Mouse (Mus musculus): ENCODE data around the gene Ncor2. TPM values are rescaled to one million over a fixed set of nuclear protein-coding genes. Genes with fewer than 3 reads are reported as not detected.

The Ncor2 gene
- polyA plus RNA-seq, 2 experiments: 3.5 to 4.4 TPM

DNA sequence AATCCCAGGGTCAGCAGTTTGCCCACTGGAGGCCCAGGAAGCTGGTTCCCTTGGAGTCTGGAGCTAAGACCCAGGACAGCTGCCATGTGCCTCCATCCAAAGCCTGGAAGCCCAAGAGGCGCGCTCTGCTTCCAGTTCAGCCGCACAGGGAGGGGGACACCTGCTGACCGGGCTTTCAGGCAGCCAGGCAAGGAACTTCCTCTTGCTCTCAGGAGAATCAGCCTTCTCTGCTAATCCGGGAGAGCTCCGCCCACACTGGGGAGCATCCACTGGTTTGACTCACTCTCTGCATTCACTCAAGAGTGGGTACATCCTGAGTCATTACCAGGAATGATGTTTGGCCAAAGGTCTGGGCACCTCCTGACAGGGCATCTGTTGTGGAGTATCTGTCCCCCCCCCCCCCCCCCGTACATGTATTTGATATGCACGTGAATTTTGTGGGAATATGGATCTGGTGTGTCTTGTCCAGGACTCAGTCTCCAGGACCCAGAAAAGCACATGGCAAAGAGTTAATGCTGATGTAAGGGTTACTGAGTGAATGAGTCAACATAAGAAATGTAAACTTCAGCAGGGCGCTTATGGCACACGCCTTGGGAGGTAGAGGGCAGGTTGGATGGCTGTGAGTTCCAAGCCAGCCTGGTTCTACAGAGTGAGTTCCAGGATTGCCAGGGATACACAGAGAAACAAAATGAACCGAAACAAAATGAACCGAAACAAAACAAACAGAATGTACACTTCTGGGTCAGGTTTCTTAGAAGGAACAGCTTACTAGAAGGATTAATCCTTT, 10.0 kb upstream of the Ncor2 start:
- no peaks in the 10 kb centered on the region for H3K36me3 ChIP-seq (replicated peaks; ENCODE audit: control insufficient read depth, insufficient read depth, low read depth)
- 26% methylated on average over 12 of the region's 12 CpGs for WGBS (ENCODE audit: insufficient replicate concordance)
- TF ChIP-seq CTCF (IDR thresholded peaks at IDR 0.05; ENCODE audit: low read depth): no peak
- no peak for TF ChIP-seq EP300 (IDR thresholded peaks at IDR 0.05; ENCODE audit: low read depth)
- no peak overlapping the region for H3K9ac ChIP-seq (replicated peaks)
- ATAC-seq (ENCODE audit: insufficient read depth) (no peak), DNase-seq (ENCODE audit: low read depth in 3 of 3, low spot score in 3 of 3) (no peak)
- H3K27me3 ChIP-seq (ENCODE audit: control insufficient read depth, insufficient read depth, low read length): no peaks in the 10 kb centered on the region; the same call in 1 of the 2 replicates
- H3K9me3 ChIP-seq (ENCODE audit: control insufficient read depth, low read length): no peaks in the 10 kb centered on the region
- H3K27ac ChIP-seq: no peak overlapping the region
- no peak overlapping the region for H3K4me2 ChIP-seq (ENCODE audit: low read depth)
- H3K4me3 ChIP-seq (ENCODE audit: insufficient read depth in 1 of 2, low read depth in 2 of 2, low read length in 2 of 2): no peak overlapping the region
- H3K4me1 ChIP-seq (replicated peaks; ENCODE audit: control insufficient read depth in 2 of 2, insufficient read depth in 2 of 2, low read length in 1 of 2): no peaks in the 10 kb centered on the region; a peak in 1 of 4 replicates

DNA sequence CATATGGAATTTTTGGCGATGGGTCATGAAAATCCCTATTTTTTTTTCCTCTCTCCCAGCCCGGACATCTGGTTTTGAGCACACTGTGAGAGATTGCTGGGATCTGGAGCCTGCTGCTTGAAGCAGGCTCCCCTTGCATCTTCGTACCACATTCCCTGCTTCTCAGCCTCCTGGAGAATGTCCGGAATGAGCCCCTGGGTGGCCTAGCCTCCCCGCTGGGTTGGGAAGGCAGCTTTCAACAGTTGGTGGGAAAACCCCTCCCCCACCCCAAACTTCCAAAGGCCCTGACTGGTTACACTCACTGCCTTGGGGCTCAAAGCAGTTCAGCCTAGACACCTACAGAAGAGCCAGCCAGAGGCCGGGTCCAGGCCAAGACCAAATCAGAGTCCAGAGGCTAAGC, 5.8 kb upstream of the Ncor2 start:
- no peak overlapping the region for H3K27ac ChIP-seq
- TF ChIP-seq EP300 (IDR thresholded peaks at IDR 0.05; ENCODE audit: low read depth): no peak
- TF ChIP-seq CTCF (IDR thresholded peaks at IDR 0.05; ENCODE audit: low read depth): no peak

DNA sequence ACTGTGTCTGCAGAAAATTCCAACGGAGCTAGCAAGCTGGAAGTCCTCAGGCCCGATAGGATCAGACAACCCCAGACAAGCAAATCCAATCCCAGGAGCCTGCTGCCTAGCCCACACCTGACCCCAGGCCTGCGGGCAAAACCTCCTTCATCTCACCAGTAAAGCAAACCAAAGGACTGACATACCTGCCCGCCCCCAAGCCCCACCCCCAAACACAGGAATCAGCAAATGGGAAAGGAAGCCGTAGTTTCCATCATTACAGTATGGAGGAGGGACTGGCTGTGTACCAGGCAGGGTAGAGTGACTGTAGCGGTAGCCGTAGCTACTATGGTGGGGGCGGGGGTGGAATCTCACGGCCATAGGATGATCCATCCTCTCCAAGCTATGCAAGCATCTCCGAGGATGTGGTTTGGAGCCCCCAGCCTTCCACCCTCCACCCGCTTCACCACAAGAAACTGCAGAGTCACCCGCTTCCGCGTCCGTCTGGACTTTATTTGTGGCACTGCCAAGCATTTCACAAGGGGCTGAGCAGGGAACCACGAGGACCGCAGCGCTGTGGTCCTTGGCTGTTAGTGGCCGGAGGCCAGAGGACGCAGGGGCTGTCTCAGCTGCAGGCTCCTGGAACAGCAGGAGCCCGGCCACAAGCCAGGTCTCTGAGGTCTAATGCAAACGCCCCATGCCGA, 4.4 kb upstream of the Ncor2 start:
- 7% methylated on average over 23 of the region's 23 CpGs for WGBS (ENCODE audit: insufficient replicate concordance)
- no peak overlapping the region for H3K9ac ChIP-seq (replicated peaks)

More for the DNA sequence above, 5.8 kb upstream of the Ncor2 start:
- Histone ChIP-seq H3K36me3 (replicated peaks; ENCODE audit: control insufficient read depth, insufficient read depth, low read depth) (no peaks in the 10 kb centered on the region), H3K9me3 (ENCODE audit: control insufficient read depth, low read length) (no peaks in the 10 kb centered on the region), H3K4me2 (ENCODE audit: low read depth) (no peak overlapping the region), H3K27me3 (ENCODE audit: control insufficient read depth, insufficient read depth, low read length) (no peaks in the 10 kb centered on the region; the same call in 1 of the 2 replicates), H3K9ac (replicated peaks) (no peak overlapping the region), H3K4me3 (ENCODE audit: insufficient read depth in 1 of 2, low read depth in 2 of 2, low read length in 2 of 2) (no peak overlapping the region), H3K4me1 (replicated peaks; ENCODE audit: control insufficient read depth in 2 of 2, insufficient read depth in 2 of 2, low read length in 1 of 2) (no peaks in the 10 kb centered on the region; a peak in 2 of 4 replicates)
- ATAC-seq (ENCODE audit: insufficient read depth): no peak
- no peak for DNase-seq (ENCODE audit: low read depth in 3 of 3, low spot score in 3 of 3)
- WGBS (ENCODE audit: insufficient replicate concordance): 46% methylated on average over 6 of the region's 6 CpGs

DNA sequence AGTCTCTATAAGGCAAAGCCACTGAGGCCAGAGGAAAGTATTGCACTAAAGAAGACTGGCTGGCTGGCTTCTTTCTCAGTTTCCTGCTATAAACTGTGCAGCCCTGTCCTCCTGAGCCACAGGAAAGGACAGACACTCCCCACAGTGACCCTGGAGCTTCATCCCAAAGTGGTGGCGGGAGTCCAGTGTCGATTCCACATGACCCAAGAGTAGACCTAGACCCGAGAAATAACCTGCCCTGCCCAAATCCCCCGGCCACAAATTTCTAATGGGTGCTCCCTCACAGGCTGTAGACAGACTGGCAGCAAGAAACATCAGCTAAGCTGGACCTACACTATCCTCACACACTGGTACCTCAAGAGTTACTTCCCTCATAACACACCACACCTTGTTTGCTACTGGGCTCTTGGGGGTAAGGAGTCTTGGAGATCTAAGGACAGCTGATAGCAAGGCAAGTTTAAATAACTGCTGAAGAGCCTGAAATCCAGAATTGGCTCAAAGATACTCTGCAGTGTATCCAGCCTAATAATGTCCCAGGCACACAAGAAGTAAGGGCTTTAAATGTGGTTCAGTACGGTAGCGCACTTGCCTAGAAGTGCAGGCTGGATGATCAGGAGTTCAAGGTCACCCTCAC, 1.7 kb upstream of the Ncor2 start:
- Histone ChIP-seq H3K27me3 (ENCODE audit: control insufficient read depth, insufficient read depth, low read length) (no peaks in the 10 kb centered on the region; the same call in 1 of the 2 replicates), H3K27ac (no peak overlapping the region), H3K4me3 (ENCODE audit: insufficient read depth in 1 of 2, low read depth in 2 of 2, low read length in 2 of 2) (no peak overlapping the region), H3K9ac (replicated peaks) (no peak overlapping the region), H3K4me2 (ENCODE audit: low read depth) (no peak overlapping the region), H3K9me3 (ENCODE audit: control insufficient read depth, low read length) (no peaks in the 10 kb centered on the region), H3K36me3 (replicated peaks; ENCODE audit: control insufficient read depth, insufficient read depth, low read depth) (no peaks in the 10 kb centered on the region), H3K4me1 (replicated peaks; ENCODE audit: control insufficient read depth in 2 of 2, insufficient read depth in 2 of 2, low read length in 1 of 2) (peaks cover 3 to 9% of the 10 kb centered on the region in 2 experiments; a peak in 3 of 4 replicates)
- DNase-seq (ENCODE audit: low read depth in 3 of 3, low spot score in 3 of 3) (no peak), ATAC-seq (ENCODE audit: insufficient read depth) (no peak)
- 74% methylated on average over 6 of the region's 6 CpGs for WGBS (ENCODE audit: insufficient replicate concordance)
- no peak for TF ChIP-seq CTCF (IDR thresholded peaks at IDR 0.05; ENCODE audit: low read depth)
- no peak for TF ChIP-seq EP300 (IDR thresholded peaks at IDR 0.05; ENCODE audit: low read depth)

More for the DNA sequence above, 4.4 kb upstream of the Ncor2 start:
- peaks cover 3% of the 10 kb centered on the region in 2 experiments; a peak in 3 of 4 replicates for H3K4me1 ChIP-seq (replicated peaks; ENCODE audit: control insufficient read depth in 2 of 2, insufficient read depth in 2 of 2, low read length in 1 of 2)
- H3K9me3 ChIP-seq (ENCODE audit: control insufficient read depth, low read length): no peaks in the 10 kb centered on the region
- ATAC-seq (ENCODE audit: insufficient read depth) (no peak), DNase-seq (ENCODE audit: low read depth in 3 of 3, low spot score in 3 of 3) (peak in 1 of 3 experiments; percentile 26)
- H3K4me2 ChIP-seq (ENCODE audit: low read depth): no peak overlapping the region
- no peak overlapping the region for H3K4me3 ChIP-seq (ENCODE audit: insufficient read depth in 1 of 2, low read depth in 2 of 2, low read length in 2 of 2)
- H3K27ac ChIP-seq: no peak overlapping the region
- no peaks in the 10 kb centered on the region; the same call in 1 of the 2 replicates for H3K27me3 ChIP-seq (ENCODE audit: control insufficient read depth, insufficient read depth, low read length)
- TF ChIP-seq EP300 (IDR thresholded peaks at IDR 0.05; ENCODE audit: low read depth): no peak
- TF ChIP-seq CTCF (IDR thresholded peaks at IDR 0.05; ENCODE audit: low read depth): no peak
- no peaks in the 10 kb centered on the region for H3K36me3 ChIP-seq (replicated peaks; ENCODE audit: control insufficient read depth, insufficient read depth, low read depth)

Measured in liver, embryonic 14.5 days (tissue).